Mouse (Mus musculus) lung, postnatal 0 days (tissue): ENCODE measurements around the gene Mc3r. TPM values are rescaled to one million over a fixed set of nuclear protein-coding genes. Genes with fewer than 3 reads are reported as not detected.

ENCODE experiments used
- ATAC-seq: fragments of 200-750 bp; cut with Nextera tagmentation; 2 replicates; pipeline ENCODE4 v1.8.0; 2017; ENCODE audit warnings: moderate library complexity
- DNase-seq: peaks from one replicate; pipeline ENCODE4 v3.0.0-alpha.2; 2016; ENCODE audit warnings: low spot score
- H3K27ac ChIP-seq: fragments of 300-500 bp; sonication (generic); 2 replicates; pipeline ENCODE4 v1.5.1; 2014; ENCODE audit warnings: antibody characterized with exemption, mild to moderate bottlenecking, low read length, mixed read lengths
- H3K27me3 ChIP-seq: fragments of 300-500 bp; sonication (generic); replicated peaks from 2 replicates; pipeline ENCODE4 v1.6.1; 2014; ENCODE audit warnings: low read length, mixed read lengths; ENCODE audit not compliant: insufficient read depth
- H3K36me3 ChIP-seq: fragments of 300-500 bp; sonication (generic); 2 replicates; pipeline ENCODE4 v1.6.1; 2014; ENCODE audit warnings: low read length, mixed read lengths; ENCODE audit not compliant: insufficient read depth
- H3K4me1 ChIP-seq: fragments of 300-500 bp; sonication (generic); 2 replicates; pipeline ENCODE4 v1.6.1; 2014; ENCODE audit warnings: antibody characterized with exemption, low read depth, low read length, mixed read lengths; ENCODE audit not compliant: insufficient read depth
- H3K4me2 ChIP-seq: fragments of 300-500 bp; sonication (generic); replicated peaks from 2 replicates; pipeline ENCODE4 v1.6.1; 2014; ENCODE audit warnings: low read depth, mild to moderate bottlenecking, low read length, moderate library complexity, mixed read lengths
- H3K4me3 ChIP-seq: fragments of 300-500 bp; sonication (generic); 2 replicates; pipeline ENCODE4 v1.5.1; 2014; ENCODE audit warnings: low read depth, low read length
- H3K9ac ChIP-seq: fragments of 300-500 bp; sonication (generic); replicated peaks from 2 replicates; pipeline ENCODE4 v1.6.1; 2014; ENCODE audit warnings: low read depth, mild to moderate bottlenecking
- H3K9me3 ChIP-seq: fragments of 300-500 bp; sonication (generic); 2 replicates; pipeline ENCODE4 v1.6.1; 2016; ENCODE audit warnings: low read length, mixed read lengths
- CTCF ChIP-seq: IDR thresholded peaks from 2 replicates; pipeline ENCODE4 v1.5.1; 2016; ENCODE audit warnings: antibody characterized with exemption, mild to moderate bottlenecking
- EP300 ChIP-seq: IDR thresholded peaks from 2 replicates; pipeline ENCODE4 v1.6.1; 2016; ENCODE audit warnings: antibody characterized with exemption, mild to moderate bottlenecking, control low read depth
- WGBS: fragments of 180-500 bp; shearing (Covaris S2); extraction: QIAGEN DNeasy Blood & Tissue Kit; methylation state at CpG from one replicate; pipeline ENCODE4 v1.1.7; 2014; 5-methylcytosine and 5-hydroxymethylcytosine counted together
- polyA plus RNA-seq: library from polyadenylated mRNA; unstranded; fragments of >200 nt; fragmentation: Nextera tagmentation; extraction: Ambion mirVana; gene quantifications from 2 replicates; pipeline ENCODE4 v1.2.1, GENCODE M21; 2015

Gene Mc3r
- polyA plus RNA-seq, 1 experiment from 2014 or later: not detected

- Histone ChIP-seq H3K27me3 (no peaks in the 10 kb centered on the region), H3K4me1 (no peaks in the 10 kb centered on the region), H3K4me2 (no peak overlapping the region), H3K9ac (no peak overlapping the region), H3K4me3 (no peak overlapping the region), H3K9me3 (no peaks in the 10 kb centered on the region), H3K36me3 (no peaks in the 10 kb centered on the region), H3K27ac (no peak overlapping the region)
- no peak for DNase-seq
- WGBS: 64% methylated on average over 14 of the region's 14 CpGs
- TF ChIP-seq EP300: no peak
- TF ChIP-seq CTCF: no peak
- no peak for ATAC-seq
Observed at GRCm38 (mm10) chr2:172291755-172292524, 43.6 kb downstream of the Mc3r start.

DNA sequence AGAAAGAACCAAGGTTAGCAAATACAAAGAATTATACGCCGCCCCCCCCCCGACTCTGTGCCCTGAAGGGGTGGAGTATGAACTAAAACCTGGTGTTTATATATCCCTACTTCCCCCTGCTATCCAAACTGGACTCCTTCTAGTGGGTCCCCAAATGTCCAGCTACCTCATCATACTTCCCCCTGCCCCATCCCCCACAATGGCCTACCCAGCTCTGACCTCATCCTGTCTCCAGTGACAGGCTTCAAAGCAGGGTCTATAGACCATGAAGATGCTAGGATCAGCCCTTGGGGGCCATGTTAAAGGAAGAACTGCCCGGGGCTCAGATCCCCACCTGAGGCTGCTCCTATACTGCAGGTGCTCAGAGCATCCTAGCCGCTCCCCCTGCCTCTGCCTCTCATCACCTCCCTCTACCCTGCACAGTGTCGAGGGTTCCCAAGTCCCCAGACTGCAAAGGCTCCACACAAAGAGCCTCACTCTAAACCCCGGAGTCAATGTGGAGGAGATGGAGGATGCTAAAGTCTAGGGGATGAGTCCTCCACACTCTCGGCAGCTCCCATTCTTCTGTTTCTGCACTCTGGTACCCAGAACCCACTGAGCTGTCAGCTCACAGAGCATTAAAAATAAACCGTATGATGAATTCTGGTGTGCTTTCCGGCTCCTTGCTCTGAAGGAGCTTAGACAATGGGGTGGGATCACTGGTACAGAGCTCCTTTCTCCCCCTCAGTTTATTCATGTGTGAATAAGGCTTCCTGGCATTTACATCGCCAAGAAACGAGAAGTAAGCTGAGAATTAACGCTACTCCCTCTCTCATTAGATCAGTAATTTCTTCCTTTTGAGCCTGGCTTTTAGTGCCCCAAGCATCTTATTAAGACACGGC lies 44.5 kb downstream of the Mc3r start:
- DNase-seq (no peak), ATAC-seq (no peak)
- Histone ChIP-seq H3K4me1 (no peaks in the 10 kb centered on the region), H3K27me3 (no peaks in the 10 kb centered on the region), H3K9ac (no peak overlapping the region), H3K36me3 (no peaks in the 10 kb centered on the region), H3K9me3 (no peaks in the 10 kb centered on the region), H3K27ac (no peak overlapping the region), H3K4me3 (no peak overlapping the region), H3K4me2 (no peak overlapping the region)
- 68% methylated on average over 14 of the region's 14 CpGs for WGBS
- no peak for TF ChIP-seq CTCF
- no peak for TF ChIP-seq EP300

GRCm38 (mm10) chr2:172298083-172298482 lies 49.8 kb downstream of the Mc3r start:
- TF ChIP-seq EP300 (no peak), CTCF (no peak)
- Histone ChIP-seq H3K9ac (no peak overlapping the region), H3K27me3 (no peaks in the 10 kb centered on the region), H3K4me2 (no peak overlapping the region), H3K4me1 (no peaks in the 10 kb centered on the region), H3K9me3 (no peaks in the 10 kb centered on the region), H3K4me3 (no peak overlapping the region), H3K27ac (no peak overlapping the region), H3K36me3 (no peaks in the 10 kb centered on the region)
- ATAC-seq (no peak), DNase-seq (no peak)
- WGBS: 21% methylated on average over 1 of the region's 1 CpGs

- H3K36me3 ChIP-seq: no peaks in the 10 kb centered on the region
- H3K27me3 ChIP-seq: no peaks in the 10 kb centered on the region
- no peaks in the 10 kb centered on the region for H3K9me3 ChIP-seq
- TF ChIP-seq CTCF: no peak
- no peak for TF ChIP-seq EP300
- H3K27ac ChIP-seq: no peak overlapping the region
- H3K4me2 ChIP-seq: no peak overlapping the region
- H3K4me3 ChIP-seq: no peak overlapping the region
- H3K9ac ChIP-seq: no peak overlapping the region
- WGBS: 40% methylated on average over 1 of the region's 1 CpGs
- no peak for DNase-seq
- no peaks in the 10 kb centered on the region for H3K4me1 ChIP-seq
- no peak for ATAC-seq
Observed at GRCm38 (mm10) chr2:172298542-172298941, 50.2 kb downstream of the Mc3r start.

DNA sequence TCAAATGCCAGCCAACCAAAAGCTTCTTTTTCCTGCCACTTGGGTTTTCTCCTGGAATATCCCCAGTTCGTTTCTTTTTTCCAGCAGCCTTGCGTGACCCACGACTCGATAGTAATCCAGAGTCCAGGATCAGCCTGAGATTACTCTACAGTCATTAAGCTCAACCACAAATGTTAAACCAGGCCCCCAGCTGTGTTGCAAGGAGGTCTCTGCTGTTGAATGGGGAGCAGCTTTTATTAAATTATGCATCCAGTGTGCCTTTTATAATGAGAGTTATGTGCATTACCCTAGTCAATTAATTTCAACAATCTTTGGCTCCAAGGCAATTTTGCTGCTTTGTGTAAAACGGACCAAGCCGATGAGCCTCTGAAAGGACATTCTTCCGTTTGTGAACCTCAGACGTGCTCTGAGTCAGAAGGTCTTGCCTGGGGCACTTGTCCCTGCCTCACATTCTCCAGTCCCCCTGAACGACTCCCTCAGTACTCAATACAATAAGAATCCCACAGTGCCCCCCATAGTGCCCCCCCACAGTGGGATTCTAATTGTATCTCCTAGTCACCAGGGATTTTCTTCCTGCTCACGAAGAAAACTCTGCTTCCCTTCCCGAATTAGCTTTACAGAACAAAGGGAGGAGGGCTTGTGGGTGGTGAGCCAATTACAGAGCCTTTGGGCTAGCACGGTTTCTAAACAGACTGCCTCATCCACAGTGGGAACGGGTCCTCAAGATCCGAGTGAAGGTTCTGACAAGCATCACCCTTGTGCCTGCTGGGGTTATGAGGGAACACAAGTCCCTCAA lies 51.0 kb downstream of the Mc3r start:
- H3K27ac ChIP-seq: no peak overlapping the region
- H3K36me3 ChIP-seq: no peaks in the 10 kb centered on the region
- no peak for DNase-seq
- no peak overlapping the region for H3K9ac ChIP-seq
- H3K4me2 ChIP-seq: no peak overlapping the region
- no peaks in the 10 kb centered on the region for H3K4me1 ChIP-seq
- no peaks in the 10 kb centered on the region for H3K9me3 ChIP-seq
- ATAC-seq: no peak
- TF ChIP-seq CTCF: no peak
- no peak for TF ChIP-seq EP300
- H3K27me3 ChIP-seq: no peaks in the 10 kb centered on the region
- 31% methylated on average over 14 of the region's 14 CpGs for WGBS
- no peak overlapping the region for H3K4me3 ChIP-seq

Other genes with a start within 250 kb of the Mc3r start
- gene Cbln4, start 205.0 kb upstream of the Mc3r start, polyA plus RNA-seq: not detected in 2 replicates
- 32.8 and 37.0 TPM in 2 replicates for gene Fam210b, start 97.1 kb downstream of the Mc3r start, polyA plus RNA-seq
- gene Aurka, start 122.0 kb downstream of the Mc3r start, polyA plus RNA-seq: 6.3 and 7.9 TPM in 2 replicates
- 16.8 and 19.4 TPM in 2 replicates for gene Cstf1, start 122.2 kb downstream of the Mc3r start, polyA plus RNA-seq
- 9.3 and 11.9 TPM in 2 replicates for gene Cass4, start 145.3 kb downstream of the Mc3r start, polyA plus RNA-seq
- gene Rtf2, start 192.1 kb downstream of the Mc3r start, polyA plus RNA-seq: 73.4 and 74.2 TPM in 2 replicates
- gene Gcnt7, start 210.1 kb downstream of the Mc3r start, polyA plus RNA-seq: 0.58 and 0.64 TPM in 2 replicates
- 0.27 and 0.41 TPM in 2 replicates for gene Fam209, start 224.0 kb downstream of the Mc3r start, polyA plus RNA-seq